Mouse (Mus musculus): ENCODE data around the gene Gm11627. TPM values are rescaled to one million over a fixed set of nuclear protein-coding genes. Genes with fewer than 3 reads are reported as not detected.
A peak's percentile ranks its signal among the peaks of the same experiment; 100 is the strongest.
"Not testable (repeated sequence)": the region's sequence is repeated elsewhere in the genome, so short reads cannot be mapped to it uniquely, and the experiment has no call there.

Gm11627 gene
- polyA plus RNA-seq, 1 experiment from 2014 or later: not detected

DNA sequence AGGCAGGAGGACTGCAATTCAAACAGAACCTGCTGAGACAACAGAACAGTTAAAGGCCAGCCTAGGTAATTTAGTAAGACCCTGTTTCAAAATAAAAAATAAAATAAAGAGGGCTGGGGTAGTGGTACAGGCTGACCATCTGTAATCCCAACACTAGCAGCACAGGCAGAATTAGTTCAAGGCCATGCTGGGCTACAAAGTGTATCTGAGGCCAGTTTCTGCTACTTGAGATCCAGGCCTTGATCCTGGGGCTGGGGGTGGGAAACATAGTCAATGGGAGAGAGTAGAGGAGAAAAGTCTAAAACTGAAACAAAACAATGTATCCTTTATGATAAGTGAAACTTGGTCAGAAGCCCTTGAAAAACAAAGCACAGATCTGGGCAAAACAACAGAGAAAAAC is 28.1 kb downstream of the Gm11627 start:
- no peak overlapping the region for H3K27ac ChIP-seq (ENCODE audit: low read depth)
- ATAC-seq: no peak
- no peaks in the 10 kb centered on the region for H3K27me3 ChIP-seq (ENCODE audit: insufficient read depth, low read length)

DNA sequence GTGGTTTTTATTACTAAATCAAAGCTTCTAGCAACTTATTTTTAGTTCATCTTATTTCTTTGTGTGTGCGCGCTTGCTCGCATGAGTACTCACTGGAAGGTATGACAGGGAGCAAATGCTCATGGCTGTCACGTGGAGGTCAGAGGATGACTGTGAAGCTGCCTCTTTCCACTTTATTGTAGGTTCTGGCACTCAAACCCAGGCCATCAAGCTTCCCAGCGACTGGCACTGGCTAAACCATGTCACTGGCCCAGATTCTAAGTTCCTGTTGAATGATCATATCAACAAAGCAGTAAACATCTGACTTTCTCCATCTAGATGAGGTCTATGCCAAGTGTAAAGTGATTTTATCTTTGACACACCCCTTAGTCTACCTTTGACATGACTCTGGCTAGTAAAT is 37.8 kb downstream of the Gm11627 start:
- TF ChIP-seq CTCF (IDR thresholded peaks at IDR 0.05; ENCODE audit: low read depth) (no peak), EP300 (IDR thresholded peaks at IDR 0.05; ENCODE audit: low read depth) (no peak)
- no peak for DNase-seq
- Histone ChIP-seq H3K9me3 (ENCODE audit: low read length) (no peaks in the 10 kb centered on the region), H3K27ac (ENCODE audit: low read depth) (no peak overlapping the region), H3K27me3 (ENCODE audit: insufficient read depth, low read length) (no peaks in the 10 kb centered on the region), H3K4me3 (ENCODE audit: low read depth, low read length) (no peak overlapping the region), H3K36me3 (replicated peaks; ENCODE audit: insufficient read depth, low read length) (peaks cover 17% of the 10 kb centered on the region), H3K4me1 (ENCODE audit: insufficient read depth) (peaks cover 5% of the 10 kb centered on the region; the same call in 1 of the 2 replicates), H3K9ac (replicated peaks) (no peak overlapping the region), H3K4me2 (ENCODE audit: low read depth, low read length) (no peak overlapping the region)
- 89% methylated on average over 5 of the region's 5 CpGs for WGBS (ENCODE audit: insufficient replicate concordance)
- no peak for ATAC-seq

More for the DNA sequence above, 28.1 kb downstream of the Gm11627 start:
- H3K4me3 ChIP-seq (ENCODE audit: low read depth, low read length): no peak overlapping the region
- DNase-seq: no peak
- no peak overlapping the region for H3K9ac ChIP-seq (replicated peaks)
- no peaks in the 10 kb centered on the region for H3K9me3 ChIP-seq (ENCODE audit: low read length)
- H3K4me2 ChIP-seq (ENCODE audit: low read depth, low read length): no peak overlapping the region
- H3K4me1 ChIP-seq (ENCODE audit: insufficient read depth): peaks cover 11% of the 10 kb centered on the region
- no peaks in the 10 kb centered on the region; the same call in 1 of the 2 replicates for H3K36me3 ChIP-seq (replicated peaks; ENCODE audit: insufficient read depth, low read length)
- TF ChIP-seq EP300 (IDR thresholded peaks at IDR 0.05; ENCODE audit: low read depth): no peak
- no peak for TF ChIP-seq CTCF (IDR thresholded peaks at IDR 0.05; ENCODE audit: low read depth)

DNA sequence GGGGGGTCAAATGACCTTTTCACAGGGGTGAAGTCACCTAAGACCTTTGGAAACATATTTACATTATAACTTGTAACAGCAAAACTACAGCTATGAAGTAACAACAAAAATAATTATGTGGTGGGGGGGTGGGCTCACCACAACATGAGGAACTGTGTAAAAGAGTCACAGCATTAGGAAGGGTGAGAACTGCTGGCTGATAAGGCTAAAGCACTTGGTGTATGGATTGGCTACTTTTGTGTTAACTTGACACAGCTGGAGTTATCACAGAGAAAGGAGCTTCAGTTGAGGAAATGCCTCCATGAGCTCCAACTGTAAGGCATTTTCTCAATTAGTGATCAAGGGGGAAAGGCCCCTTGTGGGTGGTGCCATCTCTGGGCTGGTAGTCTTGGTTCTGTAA is 39.0 kb downstream of the Gm11627 start:
- not testable (repeated sequence) for H3K4me1 ChIP-seq (ENCODE audit: insufficient read depth); ATAC-seq; H3K9ac ChIP-seq (replicated peaks); H3K9me3 ChIP-seq (ENCODE audit: low read length); H3K27me3 ChIP-seq (ENCODE audit: insufficient read depth, low read length); DNase-seq; H3K27ac ChIP-seq (ENCODE audit: low read depth); H3K4me3 ChIP-seq (ENCODE audit: low read depth, low read length); H3K4me2 ChIP-seq (ENCODE audit: low read depth, low read length)
- H3K36me3 ChIP-seq (replicated peaks; ENCODE audit: insufficient read depth, low read length): peaks cover 21% of the 10 kb centered on the region

DNA sequence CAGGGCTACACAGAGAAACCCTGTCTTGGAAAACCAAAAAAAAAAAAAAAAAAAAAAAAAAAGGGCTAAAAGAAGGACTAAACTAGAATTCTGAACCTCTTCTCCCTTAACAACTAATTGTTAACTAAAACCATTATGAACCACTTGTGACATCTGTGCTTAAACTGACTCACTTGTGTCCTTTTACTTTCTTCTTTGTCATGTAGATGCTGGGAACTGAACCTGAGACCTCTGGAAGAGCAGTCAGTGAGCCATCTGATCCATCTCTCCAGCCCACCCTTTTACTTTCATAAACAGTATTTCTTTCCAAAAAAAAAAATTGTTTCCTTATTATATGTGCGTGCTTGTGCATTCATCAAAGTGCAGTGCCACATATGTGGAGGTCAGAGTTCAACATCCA is 39.6 kb downstream of the Gm11627 start:
- WGBS (ENCODE audit: insufficient replicate concordance): 95% methylated on average over 1 of the region's 1 CpGs
- ATAC-seq: no peak
- H3K4me1 ChIP-seq (ENCODE audit: insufficient read depth): peaks cover 5% of the 10 kb centered on the region; the same call in 1 of the 2 replicates
- no peak overlapping the region for H3K27ac ChIP-seq (ENCODE audit: low read depth)
- no peaks in the 10 kb centered on the region for H3K27me3 ChIP-seq (ENCODE audit: insufficient read depth, low read length)
- no peaks in the 10 kb centered on the region for H3K9me3 ChIP-seq (ENCODE audit: low read length)
- no peak overlapping the region for H3K9ac ChIP-seq (replicated peaks)
- H3K36me3 ChIP-seq (replicated peaks; ENCODE audit: insufficient read depth, low read length): peaks cover 21% of the 10 kb centered on the region
- H3K4me3 ChIP-seq (ENCODE audit: low read depth, low read length): no peak overlapping the region
- no peak for DNase-seq
- TF ChIP-seq EP300 (IDR thresholded peaks at IDR 0.05; ENCODE audit: low read depth): no peak
- TF ChIP-seq CTCF (IDR thresholded peaks at IDR 0.05; ENCODE audit: low read depth): no peak
- no peak overlapping the region for H3K4me2 ChIP-seq (ENCODE audit: low read depth, low read length)

DNA sequence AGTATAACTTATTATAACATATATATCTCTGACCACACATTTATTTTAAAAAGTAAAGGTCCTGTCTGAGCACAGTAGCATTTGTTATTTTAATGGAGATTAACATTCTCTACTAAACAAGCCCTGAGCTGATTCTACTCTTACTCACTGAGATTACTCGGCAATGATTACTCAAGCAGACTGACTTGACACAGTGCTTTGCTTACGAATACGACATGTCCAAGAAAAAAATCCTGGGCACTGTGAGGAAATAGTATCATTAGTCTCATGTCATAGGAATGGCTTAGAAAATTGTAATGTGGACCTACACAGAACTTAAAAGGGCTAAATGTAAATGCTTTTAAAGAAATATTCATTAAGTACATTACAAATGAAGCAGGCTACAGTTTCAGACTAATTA is 43.1 kb downstream of the Gm11627 start:
- 72% methylated on average over 3 of the region's 3 CpGs for WGBS (ENCODE audit: insufficient replicate concordance)
- H3K4me2 ChIP-seq (ENCODE audit: low read depth, low read length): no peak overlapping the region
- H3K27ac ChIP-seq (ENCODE audit: low read depth): no peak overlapping the region
- no peak overlapping the region for H3K9ac ChIP-seq (replicated peaks)
- no peak overlapping the region for H3K4me3 ChIP-seq (ENCODE audit: low read depth, low read length)
- H3K27me3 ChIP-seq (ENCODE audit: insufficient read depth, low read length): no peaks in the 10 kb centered on the region
- DNase-seq: no peak
- ATAC-seq: no peak
- peaks cover 21% of the 10 kb centered on the region for H3K36me3 ChIP-seq (replicated peaks; ENCODE audit: insufficient read depth, low read length)
- TF ChIP-seq EP300 (IDR thresholded peaks at IDR 0.05; ENCODE audit: low read depth): no peak
- no peak for TF ChIP-seq CTCF (IDR thresholded peaks at IDR 0.05; ENCODE audit: low read depth)
- 0 out of 2 replicates have a peak, but pooled peaks cover under 1% of the 10 kb centered on the region for H3K4me1 ChIP-seq (ENCODE audit: insufficient read depth)
- H3K9me3 ChIP-seq (ENCODE audit: low read length): no peaks in the 10 kb centered on the region

DNA sequence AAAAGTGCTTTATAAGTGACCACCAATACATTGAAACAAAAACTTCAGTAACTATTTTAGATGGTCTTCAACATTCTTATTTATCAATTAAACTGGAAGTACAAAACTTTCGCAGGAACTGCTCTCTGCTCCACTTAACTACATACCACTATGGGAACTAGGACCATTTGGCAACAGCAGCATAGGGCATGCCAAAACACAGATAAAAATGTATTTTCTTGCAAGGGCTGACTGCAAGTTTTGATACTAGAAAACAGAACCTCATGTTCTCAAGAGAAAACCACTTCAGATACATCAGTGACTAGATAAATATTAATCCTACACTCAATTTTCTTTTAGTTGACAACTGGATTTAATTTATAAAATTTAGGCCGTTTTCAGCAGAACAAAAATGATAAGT is 45.2 kb downstream of the Gm11627 start:
- peaks cover 22% of the 10 kb centered on the region for H3K36me3 ChIP-seq (replicated peaks; ENCODE audit: insufficient read depth, low read length)
- DNase-seq: no peak
- 80% methylated on average over 2 of the region's 2 CpGs for WGBS (ENCODE audit: insufficient replicate concordance)
- no peak overlapping the region for H3K9ac ChIP-seq (replicated peaks)
- no peaks in the 10 kb centered on the region for H3K4me1 ChIP-seq (ENCODE audit: insufficient read depth)
- no peak overlapping the region for H3K27ac ChIP-seq (ENCODE audit: low read depth)
- no peaks in the 10 kb centered on the region for H3K27me3 ChIP-seq (ENCODE audit: insufficient read depth, low read length)
- TF ChIP-seq EP300 (IDR thresholded peaks at IDR 0.05; ENCODE audit: low read depth): no peak
- TF ChIP-seq CTCF (IDR thresholded peaks at IDR 0.05; ENCODE audit: low read depth): no peak
- H3K4me3 ChIP-seq (ENCODE audit: low read depth, low read length): no peak overlapping the region
- H3K9me3 ChIP-seq (ENCODE audit: low read length): no peaks in the 10 kb centered on the region
- H3K4me2 ChIP-seq (ENCODE audit: low read depth, low read length): no peak overlapping the region
- no peak for ATAC-seq

DNA sequence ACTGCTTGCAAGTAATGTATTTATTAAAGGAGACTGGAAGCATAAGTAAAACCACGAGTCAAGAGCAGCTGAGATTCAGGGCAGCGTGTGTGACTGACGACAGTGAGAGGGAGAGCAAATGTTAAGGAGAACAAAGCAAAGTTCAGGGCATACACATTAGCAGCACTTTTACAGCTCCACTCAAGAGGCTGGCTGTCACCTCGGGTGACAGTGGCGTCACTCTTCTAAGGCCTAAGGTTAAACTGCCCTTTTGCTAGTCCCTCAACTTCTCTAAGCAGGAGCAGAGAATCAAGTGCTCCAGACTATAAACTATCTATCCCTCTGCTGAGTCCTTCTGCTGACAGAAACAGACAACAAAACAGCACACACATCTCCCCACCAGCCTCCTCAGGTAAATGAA is 47.8 kb downstream of the Gm11627 start:
- TF ChIP-seq EP300 (IDR thresholded peaks at IDR 0.05; ENCODE audit: low read depth) (no peak), CTCF (IDR thresholded peaks at IDR 0.05; ENCODE audit: low read depth) (no peak)
- no peak for ATAC-seq
- no peaks in the 10 kb centered on the region for H3K9me3 ChIP-seq (ENCODE audit: low read length)
- H3K4me3 ChIP-seq (ENCODE audit: low read depth, low read length): no peak overlapping the region
- peak overlapping the region; percentile 67 for H3K27ac ChIP-seq (ENCODE audit: low read depth)
- no peak for DNase-seq
- no peak overlapping the region for H3K9ac ChIP-seq (replicated peaks)
- H3K27me3 ChIP-seq (ENCODE audit: insufficient read depth, low read length): no peaks in the 10 kb centered on the region
- H3K36me3 ChIP-seq (replicated peaks; ENCODE audit: insufficient read depth, low read length): peaks cover 6% of the 10 kb centered on the region; the same call in 1 of the 2 replicates
- WGBS (ENCODE audit: insufficient replicate concordance): 55% methylated on average over 5 of the region's 5 CpGs
- peak overlapping the region; percentile 22; the same call in 1 of the 2 replicates for H3K4me2 ChIP-seq (ENCODE audit: low read depth, low read length)
- H3K4me1 ChIP-seq (ENCODE audit: insufficient read depth): no peaks in the 10 kb centered on the region

Other genes with a start within 250 kb of the Gm11627 start
- 311 and 329 TPM in 2 replicates for gene Slc4a1, start 213.3 kb downstream of the Gm11627 start, polyA plus RNA-seq (2015; fragmentation: Nextera tagmentation; extraction: Ambion mirVana)
- gene Rundc3a, start 186.1 kb downstream of the Gm11627 start, polyA plus RNA-seq (2015; fragmentation: Nextera tagmentation; extraction: Ambion mirVana): 1.8 and 2.4 TPM in 2 replicates
- 510 and 522 TPM in 2 replicates for gene Slc25a39, start 171.5 kb downstream of the Gm11627 start, polyA plus RNA-seq (2015; fragmentation: Nextera tagmentation; extraction: Ambion mirVana)
- 156 and 161 TPM in 2 replicates for gene Grn, start 149.1 kb downstream of the Gm11627 start, polyA plus RNA-seq (2015; fragmentation: Nextera tagmentation; extraction: Ambion mirVana)
- gene Fam171a2, start 131.8 kb downstream of the Gm11627 start, polyA plus RNA-seq (2015; fragmentation: Nextera tagmentation; extraction: Ambion mirVana): 0.23 and 0.72 TPM in 2 replicates
- gene Itga2b, start 109.3 kb downstream of the Gm11627 start, polyA plus RNA-seq (2015; fragmentation: Nextera tagmentation; extraction: Ambion mirVana): 41.0 and 44.8 TPM in 2 replicates
- 11.1 and 12.2 TPM in 2 replicates for gene Gpatch8, start 23.1 kb downstream of the Gm11627 start, polyA plus RNA-seq (2015; fragmentation: Nextera tagmentation; extraction: Ambion mirVana)
- gene Fzd2, start 24.9 kb upstream of the Gm11627 start, polyA plus RNA-seq (2015; fragmentation: Nextera tagmentation; extraction: Ambion mirVana): 0.17 and 0.22 TPM in 2 replicates
- 0.08 TPM in 1 of 2 replicates, not detected in the other for gene Meioc, start 84.3 kb upstream of the Gm11627 start, polyA plus RNA-seq (2015; fragmentation: Nextera tagmentation; extraction: Ambion mirVana)
- 9.5 and 9.6 TPM in 2 replicates for gene Ccdc43, start 118.3 kb upstream of the Gm11627 start, polyA plus RNA-seq (2015; fragmentation: Nextera tagmentation; extraction: Ambion mirVana)
- 0.20 and 0.22 TPM in 2 replicates for gene Adam11, start 182.0 kb upstream of the Gm11627 start, polyA plus RNA-seq (2015; fragmentation: Nextera tagmentation; extraction: Ambion mirVana)
- gene Gjc1, start 240.2 kb upstream of the Gm11627 start, polyA plus RNA-seq (2015; fragmentation: Nextera tagmentation; extraction: Ambion mirVana): 1.4 and 1.6 TPM in 2 replicates

All from liver, postnatal 0 days (tissue).